Mouse (Mus musculus) kidney, postnatal 0 days (tissue): Measurements from ENCODE around the gene Psmc3. TPM values are rescaled to one million over a fixed set of nuclear protein-coding genes. Genes with fewer than 3 reads are reported as not detected.

ENCODE experiments used
- ATAC-seq: fragments of 200-750 bp; cut with Nextera tagmentation; replicated peaks from 2 replicates; pipeline ENCODE4 v1.8.0; 2017; ENCODE audit warnings: low read depth, moderate number of reproducible peaks, moderate TSS enrichment, moderate library complexity; ENCODE audit not compliant: low FRiP score
- DNase-seq: peaks from one replicate; pipeline ENCODE4 v3.0.0-alpha.2; 2016; ENCODE audit warnings: low spot score
- H3K27ac ChIP-seq: fragments of 300-500 bp; sonication (generic); 2 replicates; pipeline ENCODE4 v1.5.1; 2014; ENCODE audit warnings: mild to moderate bottlenecking
- H3K27me3 ChIP-seq: fragments of 300-500 bp; sonication (generic); 2 replicates; pipeline ENCODE4 v1.6.1; 2014; ENCODE audit warnings: low read length, mixed read lengths; ENCODE audit not compliant: insufficient read depth
- H3K36me3 ChIP-seq: fragments of 300-500 bp; sonication (generic); 2 replicates; pipeline ENCODE4 v1.6.1; 2014; ENCODE audit warnings: low read length, mixed read lengths; ENCODE audit not compliant: insufficient read depth
- H3K4me1 ChIP-seq: fragments of 300-500 bp; sonication (generic); replicated peaks from 2 replicates; pipeline ENCODE4 v1.6.1; 2014; ENCODE audit warnings: antibody characterized with exemption, low read length, mixed read lengths; ENCODE audit not compliant: insufficient read depth
- H3K4me2 ChIP-seq: fragments of 300-500 bp; sonication (generic); 2 replicates; pipeline ENCODE4 v1.6.1; 2014; ENCODE audit warnings: mild to moderate bottlenecking, low read length, moderate library complexity, mixed read lengths
- H3K4me3 ChIP-seq: fragments of 300-500 bp; sonication (generic); replicated peaks from 2 replicates; pipeline ENCODE4 v1.5.1; 2014; ENCODE audit warnings: low read depth, low read length
- H3K9ac ChIP-seq: fragments of 300-500 bp; sonication (generic); 2 replicates; pipeline ENCODE4 v1.6.1; 2014; ENCODE audit warnings: low read depth, low read length
- H3K9me3 ChIP-seq: fragments of 300-500 bp; sonication (generic); replicated peaks from 2 replicates; pipeline ENCODE4 v1.6.1; 2016; ENCODE audit warnings: low read length, inconsistent platforms, mixed read lengths
- CTCF ChIP-seq: IDR thresholded peaks from 2 replicates; pipeline ENCODE4 v1.5.1; 2016; ENCODE audit warnings: antibody characterized with exemption, low read depth, mild to moderate bottlenecking, moderate library complexity
- WGBS: fragments of 180-500 bp; shearing (Covaris S2); extraction: QIAGEN DNeasy Blood & Tissue Kit; methylation state at CpG from one replicate; pipeline ENCODE4 v1.1.7; 2014; 5-methylcytosine and 5-hydroxymethylcytosine counted together
- polyA plus RNA-seq: library from polyadenylated mRNA; unstranded; fragments of >200 nt; fragmentation: Nextera tagmentation; extraction: Ambion mirVana; gene quantifications from 2 replicates; pipeline ENCODE4 v1.2.1, GENCODE M21; 2015

Gene Psmc3
- polyA plus RNA-seq, 1 experiment from 2014 or later = 287 TPM

- no peak for DNase-seq
Measured at GRCm38 (mm10) chr2:91087453-91087852, 33.6 kb downstream of the Psmc3 start.

GRCm38 (mm10) chr2:91088987-91089386 lies 35.2 kb downstream of the Psmc3 start:
- Histone ChIP-seq H3K4me2 (no peak overlapping the region), H3K9ac (no peak overlapping the region), H3K4me3 (no peak overlapping the region), H3K4me1 (no peaks in the 10 kb centered on the region), H3K9me3 (no peaks in the 10 kb centered on the region), H3K27me3 (no peaks in the 10 kb centered on the region), H3K36me3 (no peaks in the 10 kb centered on the region), H3K27ac (no peak overlapping the region)
- TF ChIP-seq CTCF = no peak
- DNase-seq (no peak), ATAC-seq (no peak)
- WGBS = 80% methylated on average over 9 of the region's 9 CpGs

More at GRCm38 (mm10) chr2:91087453-91087852, 33.6 kb downstream of the Psmc3 start:
- Histone ChIP-seq H3K9me3 (no peaks in the 10 kb centered on the region), H3K27me3 (no peaks in the 10 kb centered on the region), H3K36me3 (no peaks in the 10 kb centered on the region), H3K9ac (no peak overlapping the region), H3K4me2 (no peak overlapping the region), H3K27ac (no peak overlapping the region), H3K4me1 (no peaks in the 10 kb centered on the region), H3K4me3 (no peak overlapping the region)
- 83% methylated on average over 9 of the region's 9 CpGs for WGBS
- TF ChIP-seq CTCF = no peak
- ATAC-seq = no peak

GRCm38 (mm10) chr2:91090208-91090607 lies 36.4 kb downstream of the Psmc3 start:
- TF ChIP-seq CTCF = no peak
- Histone ChIP-seq H3K9ac (no peak overlapping the region), H3K27ac (no peak overlapping the region), H3K36me3 (no peaks in the 10 kb centered on the region), H3K4me3 (no peak overlapping the region), H3K27me3 (no peaks in the 10 kb centered on the region), H3K9me3 (no peaks in the 10 kb centered on the region), H3K4me2 (no peak overlapping the region), H3K4me1 (no peaks in the 10 kb centered on the region)
- no peak for ATAC-seq
- WGBS = 81% methylated on average over 6 of the region's 6 CpGs
- no peak for DNase-seq

GRCm38 (mm10) chr2:91090827-91091226 lies 37.0 kb downstream of the Psmc3 start:
- no peaks in the 10 kb centered on the region for H3K4me1 ChIP-seq
- H3K9me3 ChIP-seq = no peaks in the 10 kb centered on the region
- DNase-seq (no peak), ATAC-seq (no peak)
- no peak overlapping the region for H3K27ac ChIP-seq
- no peak overlapping the region for H3K9ac ChIP-seq
- no peaks in the 10 kb centered on the region for H3K36me3 ChIP-seq
- TF ChIP-seq CTCF = no peak
- H3K27me3 ChIP-seq = no peaks in the 10 kb centered on the region
- no peak overlapping the region for H3K4me3 ChIP-seq
- WGBS = 68% methylated on average over 6 of the region's 6 CpGs
- no peak overlapping the region for H3K4me2 ChIP-seq

- Histone ChIP-seq H3K27ac (no peak overlapping the region), H3K4me3 (no peak overlapping the region), H3K4me1 (no peaks in the 10 kb centered on the region), H3K9ac (no peak overlapping the region), H3K27me3 (no peaks in the 10 kb centered on the region), H3K9me3 (no peaks in the 10 kb centered on the region), H3K4me2 (no peak overlapping the region), H3K36me3 (no peaks in the 10 kb centered on the region)
- DNase-seq (no peak), ATAC-seq (no peak; the same call in 1 of the 2 replicates)
- 63% methylated on average over 14 of the region's 14 CpGs for WGBS
- TF ChIP-seq CTCF = no peak
Measured at GRCm38 (mm10) chr2:91096524-91096923, 42.7 kb downstream of the Psmc3 start.

GRCm38 (mm10) chr2:91097015-91097414 lies 43.2 kb downstream of the Psmc3 start:
- Histone ChIP-seq H3K9me3 (no peaks in the 10 kb centered on the region), H3K9ac (no peak overlapping the region), H3K4me2 (no peak overlapping the region), H3K36me3 (no peaks in the 10 kb centered on the region), H3K4me3 (no peak overlapping the region), H3K27ac (no peak overlapping the region), H3K27me3 (no peaks in the 10 kb centered on the region), H3K4me1 (no peaks in the 10 kb centered on the region)
- WGBS = 60% methylated on average over 10 of the region's 10 CpGs
- TF ChIP-seq CTCF = no peak
- DNase-seq = no peak
- ATAC-seq = no peak

- H3K9me3 ChIP-seq = no peaks in the 10 kb centered on the region
- H3K4me3 ChIP-seq = no peak overlapping the region
- no peak overlapping the region for H3K4me2 ChIP-seq
- no peaks in the 10 kb centered on the region for H3K36me3 ChIP-seq
- ATAC-seq (no peak), DNase-seq (no peak)
- no peaks in the 10 kb centered on the region for H3K4me1 ChIP-seq
- H3K9ac ChIP-seq = no peak overlapping the region
- WGBS = 84% methylated on average over 2 of the region's 2 CpGs
- no peaks in the 10 kb centered on the region for H3K27me3 ChIP-seq
- no peak for TF ChIP-seq CTCF
- no peak overlapping the region for H3K27ac ChIP-seq
Measured at GRCm38 (mm10) chr2:91098156-91098555, 44.3 kb downstream of the Psmc3 start.
